Mouse (Mus musculus) brain, embryonic 14.5 days (tissue): ENCODE measurements around the gene Tcf21. TPM values are rescaled to one million over a fixed set of nuclear protein-coding genes. Genes with fewer than 3 reads are reported as not detected.

Experiments
- DNase-seq: peaks from one replicate; pipeline ENCODE4 v3.0.0-alpha.2; 2011; ENCODE audit warnings: low read depth
- CTCF ChIP-seq: fragments of 200-500 bp; IDR thresholded peaks from 2 replicates; pipeline ENCODE4 v1.5.1; 2012; ENCODE audit warnings: inconsistent platforms, mild to moderate bottlenecking, moderate library complexity, borderline replicate concordance; ENCODE audit not compliant: insufficient read depth, insufficient read length; ENCODE audit errors: extremely low read depth
- POLR2A ChIP-seq: fragments of 200-500 bp; IDR thresholded peaks from 2 replicates; pipeline ENCODE4 v1.6.1; 2012; ENCODE audit warnings: mild to moderate bottlenecking, inconsistent platforms, borderline replicate concordance; ENCODE audit not compliant: poor library complexity, insufficient read depth, insufficient read length, severe bottlenecking; ENCODE audit errors: extremely low read depth
- polyA plus RNA-seq: library from polyadenylated mRNA; depleted of rRNA; stranded (reverse); fragments of >200 nt; gene quantifications from 2 replicates; pipeline ENCODE4 v1.2.3, GENCODE M21; 2012; rRNA removed

Gene Tcf21
- polyA plus RNA-seq, 1 experiment = 0.96 TPM

DNA sequence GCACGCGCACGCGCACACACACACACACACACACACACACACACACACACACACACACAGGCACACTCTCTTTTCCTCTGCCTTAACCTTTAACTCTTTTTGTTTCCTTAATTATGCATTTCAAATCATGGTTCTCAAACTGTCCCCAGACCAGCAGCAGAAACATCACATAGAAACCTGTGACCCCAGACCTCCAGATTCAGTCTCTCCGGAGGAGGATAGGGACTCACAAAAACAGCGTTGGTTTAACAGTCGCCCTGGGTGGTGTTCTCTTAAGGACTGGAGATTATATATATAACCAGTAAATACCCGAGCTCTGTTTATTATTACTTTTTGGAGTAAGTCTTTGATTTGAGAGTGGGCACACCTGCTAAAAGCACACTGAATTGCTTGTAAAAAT lies 5.7 kb downstream of the Tcf21 start:
- TF ChIP-seq POLR2A (no peak), CTCF (no peak)
- DNase-seq = no peak

DNA sequence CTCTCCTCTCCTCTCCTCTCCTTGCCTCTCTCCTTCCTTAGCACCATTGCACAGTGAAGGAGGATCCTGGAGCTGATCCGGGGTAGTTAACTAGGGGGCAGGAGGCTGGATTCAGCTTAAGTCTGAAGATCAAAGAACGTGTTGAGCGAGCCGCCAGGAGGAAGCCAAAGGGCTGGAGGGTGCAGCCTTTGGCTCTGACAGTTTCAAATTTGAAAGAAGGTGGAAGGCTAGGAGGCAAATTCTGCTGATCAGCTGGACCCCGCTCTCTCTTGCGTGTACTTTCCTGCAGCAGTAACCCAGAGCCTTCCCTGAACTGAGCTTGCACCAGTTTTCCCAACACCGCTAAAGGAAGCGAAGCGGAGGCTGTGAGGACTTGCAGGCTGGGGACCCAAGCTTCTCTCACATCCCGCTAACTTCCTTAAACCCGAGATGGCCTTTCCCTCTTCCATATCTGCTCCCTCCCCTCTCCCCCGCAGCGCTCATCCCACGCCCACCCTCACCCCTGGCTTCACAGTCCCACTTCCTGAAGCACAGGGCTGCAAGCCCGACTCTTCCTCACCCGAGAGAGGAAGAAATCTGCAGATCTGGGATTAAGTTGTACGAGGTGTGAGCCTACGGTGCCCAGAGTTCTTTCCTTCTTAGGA lies 6.5 kb downstream of the Tcf21 start:
- peak; percentile 51 for DNase-seq
- TF ChIP-seq POLR2A = no peak
- no peak for TF ChIP-seq CTCF

DNA sequence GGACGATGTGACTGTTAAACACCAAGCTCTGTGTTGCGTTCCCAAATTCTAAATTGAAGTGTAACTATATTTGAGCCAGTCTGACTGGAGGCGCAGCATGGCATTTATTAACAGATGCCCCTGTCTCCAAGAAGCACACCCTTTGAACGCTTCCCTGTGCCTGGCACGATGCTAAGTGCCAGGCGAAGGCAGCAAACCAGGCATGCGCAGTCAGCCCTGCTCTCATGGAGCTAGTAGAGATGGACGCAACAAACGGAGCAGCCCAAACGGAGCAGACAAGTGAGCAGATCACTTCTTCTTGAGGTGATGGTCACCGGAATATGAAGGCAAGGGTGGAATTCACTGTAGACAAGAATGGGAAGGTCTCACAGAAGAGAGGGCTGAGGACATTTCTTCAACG lies 8.1 kb downstream of the Tcf21 start:
- DNase-seq = peak; percentile 67
- TF ChIP-seq CTCF (no peak), POLR2A (no peak)

GRCm38 (mm10) chr10:22782684-22783083 lies 37.3 kb downstream of the Tcf21 start:
- TF ChIP-seq POLR2A = no peak
- peak; percentile 11; the same call in 1 of the 2 replicates for TF ChIP-seq CTCF
- no peak for DNase-seq

DNA sequence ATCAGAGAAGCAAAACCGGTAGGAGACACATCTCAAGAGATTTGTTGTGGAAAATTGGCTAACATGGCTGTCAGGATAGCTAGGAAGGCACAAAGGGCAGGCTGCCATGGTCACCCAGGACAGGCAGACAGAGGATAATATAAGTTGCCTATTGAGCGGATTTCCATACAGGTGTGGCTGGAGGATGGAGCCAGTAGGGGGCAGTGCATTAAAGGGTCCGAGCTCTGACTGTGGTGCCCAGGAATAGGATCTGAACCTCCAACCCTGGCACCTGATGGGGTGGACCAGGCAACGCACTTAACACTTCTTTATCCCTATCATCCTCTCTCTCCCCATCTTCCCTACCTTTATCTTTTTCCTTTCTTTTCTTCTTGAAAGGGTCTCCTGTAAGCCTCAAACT lies 38.5 kb downstream of the Tcf21 start:
- 0 out of 2 replicates have a peak, but pooled peaks have one; percentile 21 for TF ChIP-seq CTCF
- TF ChIP-seq POLR2A = no peak
- no peak for DNase-seq

GRCm38 (mm10) chr10:22777939-22778338 lies 42.0 kb downstream of the Tcf21 start:
- peak; percentile 79 for DNase-seq

GRCm38 (mm10) chr10:22776007-22776698 lies 43.8 kb downstream of the Tcf21 start:
- DNase-seq = peak; percentile 81
- TF ChIP-seq CTCF = peak; percentile 72; the same call in 1 of the 2 replicates
- no peak for TF ChIP-seq POLR2A

More at GRCm38 (mm10) chr10:22777939-22778338, 42.0 kb downstream of the Tcf21 start:
- TF ChIP-seq POLR2A = no peak
- TF ChIP-seq CTCF = peak; percentile 68; the same call in 1 of the 2 replicates

DNA sequence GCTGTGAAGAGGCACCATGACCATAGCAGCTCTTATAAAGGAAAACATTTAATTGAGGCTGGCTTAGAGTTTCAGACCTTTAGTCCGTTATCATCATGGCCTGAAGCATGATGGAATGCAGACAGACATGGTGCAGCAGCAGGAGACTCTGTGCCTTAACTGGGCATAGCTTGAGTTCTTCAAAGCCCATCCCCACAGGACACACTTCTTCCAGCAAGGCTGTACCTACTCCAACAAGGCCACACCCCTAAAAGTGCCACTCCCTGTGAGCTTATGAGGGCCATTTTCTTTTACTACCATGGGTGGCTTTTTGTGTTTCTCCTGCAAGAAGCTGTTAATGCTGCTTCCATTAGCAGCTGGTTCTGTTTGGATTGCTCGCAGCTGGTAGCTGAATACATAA lies 44.5 kb downstream of the Tcf21 start:
- DNase-seq = no peak
- no peak for TF ChIP-seq POLR2A

DNA sequence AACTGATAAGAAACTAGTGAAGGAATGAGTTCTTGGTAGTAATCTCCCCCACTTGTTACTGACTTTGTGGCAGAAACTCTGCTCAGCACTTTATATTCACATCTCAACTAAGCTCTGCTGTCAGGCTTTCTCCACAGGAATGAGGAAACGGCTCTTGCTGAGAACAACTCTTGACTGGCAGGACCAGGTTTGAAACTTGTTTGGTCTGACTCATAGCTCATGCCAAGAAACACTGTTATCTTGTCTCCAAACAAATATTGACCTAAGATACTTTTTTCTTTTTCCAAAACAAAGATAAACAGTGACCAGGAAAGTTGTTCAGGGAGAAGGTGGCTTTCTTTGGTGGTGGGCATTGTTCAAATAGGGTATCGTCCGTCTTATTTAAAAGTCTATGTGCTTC lies 45.3 kb downstream of the Tcf21 start:
- DNase-seq = no peak
- TF ChIP-seq POLR2A (no peak), CTCF (no peak)

Other genes starting within 250 kb of the Tcf21 start
- gene Slc2a12, start 175.2 kb downstream of the Tcf21 start, polyA plus RNA-seq = 2.1 and 3.8 TPM in 2 replicates
- gene Tbpl1, start 88.2 kb downstream of the Tcf21 start, polyA plus RNA-seq = 68.4 and 68.5 TPM in 2 replicates